Mouse (Mus musculus) MEL (cell line): ENCODE measurements at regions not wholly inside any gene's neighbourhood (a gene's known extent, or its start where the extent isn't known, plus 50 kb on each side); places are given as distances from the start of the nearest gene placed in this dataset.

Experiments
- DNase-seq: peaks from one replicate; pipeline ENCODE4 v3.0.0; 2011; ENCODE audit warnings: low read depth, low spot score
- H3K27ac ChIP-seq: 2 replicates; pipeline ENCODE4 v1.5.1; 2012; ENCODE audit warnings: low read depth, mild to moderate bottlenecking, control low read depth, low read length, moderate library complexity; ENCODE audit not compliant: control insufficient read depth
- H3K27me3 ChIP-seq, 2 experiments: fragments of 150-350 bp in 1 of 2; sonication (generic) in 1 of 2; 2 replicates each; pipeline ENCODE4 v1.6.1; 2012; ENCODE audit warnings: low read length in 2 of 2, mild to moderate bottlenecking in 2 of 2, improper control_type of control experiment in 1 of 2, moderate library complexity in 1 of 2; ENCODE audit not compliant: insufficient read depth in 2 of 2, control insufficient read depth in 1 of 2
- H3K36me3 ChIP-seq, 2 experiments: 2 replicates each; pipeline ENCODE4 v1.6.1; 2012 to 2014; ENCODE audit warnings: low read length in 2 of 2, improper control_type of control experiment in 1 of 2, inconsistent platforms in 1 of 2, mild to moderate bottlenecking in 1 of 2; ENCODE audit not compliant: insufficient read depth in 2 of 2, control insufficient read depth in 1 of 2
- H3K4me1 ChIP-seq, 2 experiments: fragments of 150-350 bp in 1 of 2; sonication (generic) in 1 of 2; 2 replicates each; pipeline ENCODE4 v1.6.1; 2012; ENCODE audit warnings: low read length in 2 of 2, improper control_type of control experiment in 1 of 2, mild to moderate bottlenecking in 1 of 2; ENCODE audit not compliant: insufficient read depth in 2 of 2, control insufficient read depth in 1 of 2
- H3K4me3 ChIP-seq, 2 experiments: fragments of 150-350 bp in 1 of 2; sonication (generic) in 1 of 2; 2 replicates each; pipeline ENCODE4 v1.5.1; 2012; ENCODE audit warnings: low read depth in 2 of 2, low read length in 2 of 2, mild to moderate bottlenecking in 2 of 2, moderate library complexity in 2 of 2, control low read depth in 1 of 2, improper control_type of control experiment in 1 of 2; ENCODE audit not compliant: control insufficient read depth in 1 of 2, insufficient read depth in 1 of 2
- H3K79me2 ChIP-seq: 2 replicates; pipeline ENCODE4 v1.6.1; 2012; ENCODE audit warnings: mild to moderate bottlenecking, low read length, moderate library complexity; ENCODE audit not compliant: control insufficient read depth, poor library complexity, insufficient read depth
- H3K9ac ChIP-seq: 2 replicates; pipeline ENCODE4 v1.6.1; 2012; ENCODE audit warnings: low read depth, mild to moderate bottlenecking, control low read depth, low read length, moderate library complexity; ENCODE audit not compliant: control insufficient read depth, poor library complexity, severe bottlenecking
- H3K9me3 ChIP-seq: fragments of 150-350 bp; sonication (generic); replicated peaks from 2 replicates; pipeline ENCODE4 v1.6.1; 2012; ENCODE audit warnings: mild to moderate bottlenecking, low read length, improper control_type of control experiment, moderate library complexity; ENCODE audit not compliant: insufficient read depth
- CHD1 ChIP-seq: IDR thresholded peaks from 2 replicates; pipeline ENCODE4 v1.6.1; 2012; ENCODE audit warnings: low read depth, mild to moderate bottlenecking, inconsistent platforms, low read length, improper control_type of control experiment
- CTCF ChIP-seq, 3 experiments: IDR thresholded peaks in 2 of 3; conservative IDR thresholded peaks in 1 of 3; 2 replicates each; pipeline ENCODE4 v1.5.1; 2011 to 2012; ENCODE audit warnings: low read length in 3 of 3, low read depth in 2 of 3, mild to moderate bottlenecking in 2 of 3, improper control_type of control experiment in 1 of 3, inconsistent platforms in 1 of 3, mixed read lengths in 1 of 3, moderate library complexity in 1 of 3; ENCODE audit not compliant: control insufficient read depth in 1 of 3, insufficient read depth in 1 of 3, poor library complexity in 1 of 3, severe bottlenecking in 1 of 3
- ETS1 ChIP-seq: IDR thresholded peaks from 2 replicates; pipeline ENCODE4 v1.6.1; 2012; ENCODE audit warnings: low read depth, mild to moderate bottlenecking, inconsistent platforms, low read length, improper control_type of control experiment, moderate library complexity
- GABPA ChIP-seq: IDR thresholded peaks from 2 replicates; pipeline ENCODE4 v1.6.1; 2012; ENCODE audit warnings: low read depth, mild to moderate bottlenecking, inconsistent platforms, low read length, improper control_type of control experiment, moderate library complexity
- HCFC1 ChIP-seq: IDR thresholded peaks from 2 replicates; pipeline ENCODE4 v1.6.1; 2012; ENCODE audit warnings: low read depth, mild to moderate bottlenecking, inconsistent platforms, low read length, improper control_type of control experiment, moderate library complexity
- JUND ChIP-seq: IDR thresholded peaks from 2 replicates; pipeline ENCODE4 v1.6.1; 2011; ENCODE audit warnings: low read depth, mild to moderate bottlenecking, improper control_type of control experiment, low read length
- KAT2A ChIP-seq: conservative IDR thresholded peaks from 2 replicates; pipeline ENCODE4 v1.6.1; 2012; ENCODE audit warnings: low read depth, low read length, improper control_type of control experiment, inconsistent platforms
- MAFK ChIP-seq: IDR thresholded peaks from 2 replicates; pipeline ENCODE4 v1.6.1; 2011; ENCODE audit warnings: low read depth, mild to moderate bottlenecking, low read length, improper control_type of control experiment, borderline replicate concordance
- MEF2A ChIP-seq: IDR thresholded peaks from 2 replicates; pipeline ENCODE4 v1.6.1; 2014; ENCODE audit warnings: low read depth, mild to moderate bottlenecking, inconsistent platforms, low read length, improper control_type of control experiment; ENCODE audit not compliant: poor library complexity, insufficient replicate concordance, severe bottlenecking; ENCODE audit errors: extremely low read depth
- MXI1 ChIP-seq: IDR thresholded peaks from 2 replicates; pipeline ENCODE4 v1.6.1; 2011; ENCODE audit warnings: mild to moderate bottlenecking, low read depth, low read length, improper control_type of control experiment
- MYB ChIP-seq: IDR thresholded peaks from 2 replicates; pipeline ENCODE4 v1.6.1; 2011; ENCODE audit warnings: mild to moderate bottlenecking, low read depth, low read length, improper control_type of control experiment
- NELFE ChIP-seq: IDR thresholded peaks from 2 replicates; pipeline ENCODE4 v1.6.1; 2011; ENCODE audit warnings: low read depth, low read length, improper control_type of control experiment
- NRF1 ChIP-seq: IDR thresholded peaks from 2 replicates; pipeline ENCODE4 v1.6.1; 2014; ENCODE audit warnings: low read depth, mild to moderate bottlenecking, inconsistent platforms, low read length, improper control_type of control experiment, moderate library complexity; ENCODE audit not compliant: poor library complexity, insufficient read depth, severe bottlenecking
- RAD21 ChIP-seq: IDR thresholded peaks from 2 replicates; pipeline ENCODE4 v1.6.1; 2011; ENCODE audit warnings: mild to moderate bottlenecking, low read depth, low read length, improper control_type of control experiment
- RCOR1 ChIP-seq: IDR thresholded peaks from 2 replicates; pipeline ENCODE4 v1.6.1; 2012; ENCODE audit warnings: low read depth, mild to moderate bottlenecking, inconsistent platforms, low read length, improper control_type of control experiment
- SIN3A ChIP-seq: IDR thresholded peaks from 2 replicates; pipeline ENCODE4 v1.6.1; 2012; ENCODE audit warnings: low read length, improper control_type of control experiment, inconsistent platforms
- TAL1 ChIP-seq: IDR thresholded peaks from 2 replicates; pipeline ENCODE4 v1.6.1; 2012; ENCODE audit warnings: mild to moderate bottlenecking, inconsistent platforms, low read length, moderate library complexity, mixed read lengths
- TCF12 ChIP-seq: IDR thresholded peaks from 2 replicates; pipeline ENCODE4 v1.6.1; 2014; ENCODE audit warnings: low read depth, mild to moderate bottlenecking, inconsistent platforms, low read length, improper control_type of control experiment, moderate library complexity
- USF1 ChIP-seq: IDR thresholded peaks from 2 replicates; pipeline ENCODE4 v1.6.1; 2014; ENCODE audit warnings: low read depth, mild to moderate bottlenecking, inconsistent platforms, low read length, improper control_type of control experiment, moderate library complexity
- USF2 ChIP-seq, 2 experiments: IDR thresholded peaks; 2 replicates each; pipeline ENCODE4 v1.6.1; 2011 to 2012; ENCODE audit warnings: improper control_type of control experiment in 2 of 2, low read length in 2 of 2, borderline replicate concordance in 1 of 2, inconsistent platforms in 1 of 2, low read depth in 1 of 2, mild to moderate bottlenecking in 1 of 2; ENCODE audit not compliant: insufficient read depth in 1 of 2
- ZC3H11A ChIP-seq: IDR thresholded peaks from 2 replicates; pipeline ENCODE4 v1.6.1; 2012; ENCODE audit warnings: low read depth, mild to moderate bottlenecking, inconsistent platforms, low read length, improper control_type of control experiment
- ZMIZ1 ChIP-seq: IDR thresholded peaks from 2 replicates; pipeline ENCODE4 v1.6.1; 2012; ENCODE audit warnings: low read depth, mild to moderate bottlenecking, inconsistent platforms, low read length, improper control_type of control experiment, moderate library complexity

- TF ChIP-seq MAFK, result no peak
- Histone ChIP-seq H3K27ac (no peak overlapping the region), H3K36me3 (no peaks in the 10 kb centered on the region)
Observed at GRCm38 (mm10) chr4:75812266-75812665, 534.2 kb upstream of the Dmac1 start.

DNA sequence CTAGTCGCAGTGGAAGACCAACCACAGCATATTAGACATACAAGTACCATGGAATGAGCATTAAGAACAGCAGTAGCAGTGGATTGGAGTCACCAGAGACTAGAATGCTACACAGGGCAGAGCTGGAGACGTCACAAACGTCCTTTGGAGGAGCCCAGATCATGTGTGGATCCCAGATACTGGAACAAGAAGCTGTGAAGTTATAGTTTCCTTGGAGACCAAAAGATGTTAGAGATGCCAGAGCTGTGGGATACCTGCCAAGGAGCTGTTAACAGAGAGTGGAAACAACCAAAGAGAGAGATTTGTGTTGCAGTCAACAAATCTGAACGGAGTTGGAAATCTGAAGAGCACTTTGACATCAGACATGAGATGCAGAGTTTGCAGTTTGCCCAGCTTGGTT is 523.8 kb upstream of the Dmac1 start:
- Histone ChIP-seq H3K4me1 (no peaks in the 10 kb centered on the region), H3K79me2 (no peaks in the 10 kb centered on the region)
- TF ChIP-seq JUND, result no peak
- TF ChIP-seq USF2 (IDR thresholded peaks at IDR 0.05; ENCODE audit: borderline replicate concordance in 1 of 2, insufficient read depth in 1 of 2, low read depth in 1 of 2, low read length in 2 of 2), result no peak
- no peak for TF ChIP-seq KAT2A
- TF ChIP-seq MEF2A, result no peak
- TF ChIP-seq MYB, result no peak
- no peak for TF ChIP-seq MAFK
- TF ChIP-seq ZC3H11A, result no peak
- TF ChIP-seq TAL1, result no peak
- no peak for TF ChIP-seq HCFC1
- no peak for TF ChIP-seq RCOR1
- TF ChIP-seq USF1, result no peak
- TF ChIP-seq CTCF (IDR thresholded peaks at IDR 0.05 in 2 of 3, conservative IDR thresholded peaks at IDR 0.05 in 1 of 3; ENCODE audit: control insufficient read depth in 1 of 3, insufficient read depth in 1 of 3, low read depth in 2 of 3, low read length in 3 of 3, poor library complexity in 1 of 3, severe bottlenecking in 1 of 3), result no peak
- TF ChIP-seq ETS1, result no peak
- no peak for TF ChIP-seq SIN3A
- TF ChIP-seq CHD1, result no peak
- TF ChIP-seq RAD21, result no peak

More at GRCm38 (mm10) chr4:75812266-75812665, 534.2 kb upstream of the Dmac1 start:
- DNase-seq, result no peak
- H3K4me1 ChIP-seq, result no peaks in the 10 kb centered on the region
- no peak overlapping the region for H3K9ac ChIP-seq
- H3K4me3 ChIP-seq, result no peak overlapping the region
- H3K9me3 ChIP-seq, result no peaks in the 10 kb centered on the region
- no peaks in the 10 kb centered on the region for H3K79me2 ChIP-seq
- no peaks in the 10 kb centered on the region for H3K27me3 ChIP-seq

DNA sequence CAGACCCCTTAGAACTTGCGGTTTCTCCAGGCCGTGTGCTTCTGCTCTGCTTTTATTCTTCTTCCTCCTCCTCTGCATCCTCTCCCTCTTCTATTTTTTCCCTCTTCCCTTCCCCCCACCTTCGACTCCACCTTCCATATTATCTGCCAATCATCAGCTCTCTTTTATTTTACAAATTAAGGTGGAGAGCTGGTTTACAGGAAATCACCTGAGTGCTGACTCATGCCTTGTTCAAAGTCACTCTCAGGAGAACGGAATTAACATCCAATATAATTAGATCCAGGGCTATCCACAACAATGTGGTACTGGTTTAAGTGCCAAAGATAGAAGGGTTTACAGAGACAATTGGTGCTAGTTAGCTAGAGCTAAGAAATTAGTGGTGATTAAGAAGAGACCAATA is 523.1 kb upstream of the Dmac1 start:
- Histone ChIP-seq H3K9ac (no peak overlapping the region), H3K4me1 (no peaks in the 10 kb centered on the region), H3K27ac (no peak overlapping the region), H3K36me3 (no peaks in the 10 kb centered on the region), H3K79me2 (no peaks in the 10 kb centered on the region), H3K9me3 (no peaks in the 10 kb centered on the region), H3K27me3 (no peaks in the 10 kb centered on the region), H3K4me3 (no peak overlapping the region)
- no peak for DNase-seq
- TF ChIP-seq NELFE, result no peak
- TF ChIP-seq HCFC1, result no peak
- TF ChIP-seq TAL1, result no peak
- no peak for TF ChIP-seq MAFK
- TF ChIP-seq GABPA, result no peak
- no peak for TF ChIP-seq MXI1
- TF ChIP-seq ZMIZ1, result no peak
- TF ChIP-seq NRF1, result no peak
- TF ChIP-seq TCF12, result no peak
- no peak for TF ChIP-seq USF1

More for the DNA sequence above, 523.8 kb upstream of the Dmac1 start:
- H3K4me3 ChIP-seq, result no peak overlapping the region
- no peaks in the 10 kb centered on the region for H3K9me3 ChIP-seq
- no peak overlapping the region for H3K9ac ChIP-seq
- H3K36me3 ChIP-seq, result no peaks in the 10 kb centered on the region
- H3K27me3 ChIP-seq, result no peaks in the 10 kb centered on the region
- DNase-seq, result no peak
- H3K27ac ChIP-seq, result no peak overlapping the region
